ENCODE assay signal across 21 mouse cellular contexts in genomic region chr10:80389185-80389708, GRCm38 (mm10). TPM values are rescaled to one million over a fixed set of nuclear protein-coding genes. Genes with fewer than 3 reads are reported as not detected.
"Had no signal": no experiment of that assay in that cellular context is flagged by ENCODE, and none has a peak within 500 bp of the region (broad histone marks: within the 10 kb centered on the region; RNA-seq: fewer than 3 reads in every experiment).

No protein-coding gene starts in this region.

- H3K9me3 ChIP-seq: kidney, embryonic 15.5 days; limb, embryonic 12.5 days; limb, embryonic 15.5 days; liver, embryonic 15.5 days; midbrain, embryonic 12.5 days; midbrain, embryonic 15.5 days; neural tube, embryonic 12.5 days; neural tube, embryonic 15.5 days had no signal

- H3K27ac ChIP-seq: macrophage; midbrain, embryonic 12.5 days; midbrain, embryonic 15.5 days; neural tube, embryonic 12.5 days; neural tube, embryonic 15.5 days; stomach, postnatal 0 days had no signal

- DNase-seq: kidney, adult 8-10 months; kidney, postnatal 10 days; kidney, postnatal 4 days; left cerebral cortex, postnatal 4 days; lung, adult 18-20 months; right cerebral cortex, adult 18-20 months; right cerebral cortex, postnatal 14 days; right cerebral cortex, postnatal 4 days; thymus, adult 18-20 months; thymus, postnatal 36 days had no signal

- ATAC-seq: lung, postnatal 0 days; midbrain, embryonic 15.5 days had no signal

- H3K9ac ChIP-seq: limb, embryonic 15.5 days; liver, embryonic 15.5 days; midbrain, embryonic 12.5 days; neural tube, embryonic 15.5 days had no signal

- H3K27me3 ChIP-seq: kidney, embryonic 15.5 days; limb, embryonic 12.5 days; limb, embryonic 15.5 days; midbrain, embryonic 12.5 days; midbrain, embryonic 15.5 days; neural tube, embryonic 12.5 days; neural tube, embryonic 15.5 days had no signal

- H3K4me3 ChIP-seq: limb, embryonic 15.5 days; liver, embryonic 15.5 days; neural tube, embryonic 15.5 days had no signal

RNA-seq across cellular contexts. Expression of gene Plk5, which starts 33.0 kb away (rescaled TPM):
- polyA plus RNA-seq: macrophage had no signal
